Mouse (Mus musculus) frontal cortex, adult (tissue): ENCODE data around the gene Prkcz.

Source experiments
- ATAC-seq: cut with Nextera tagmentation; 2 replicates; pipeline ENCODE4 v1.9.2; 2017; ENCODE audit warnings: mild to moderate bottlenecking, moderate library complexity, mixed read lengths; ENCODE audit not compliant: low TSS enrichment

The Prkcz gene

DNA sequence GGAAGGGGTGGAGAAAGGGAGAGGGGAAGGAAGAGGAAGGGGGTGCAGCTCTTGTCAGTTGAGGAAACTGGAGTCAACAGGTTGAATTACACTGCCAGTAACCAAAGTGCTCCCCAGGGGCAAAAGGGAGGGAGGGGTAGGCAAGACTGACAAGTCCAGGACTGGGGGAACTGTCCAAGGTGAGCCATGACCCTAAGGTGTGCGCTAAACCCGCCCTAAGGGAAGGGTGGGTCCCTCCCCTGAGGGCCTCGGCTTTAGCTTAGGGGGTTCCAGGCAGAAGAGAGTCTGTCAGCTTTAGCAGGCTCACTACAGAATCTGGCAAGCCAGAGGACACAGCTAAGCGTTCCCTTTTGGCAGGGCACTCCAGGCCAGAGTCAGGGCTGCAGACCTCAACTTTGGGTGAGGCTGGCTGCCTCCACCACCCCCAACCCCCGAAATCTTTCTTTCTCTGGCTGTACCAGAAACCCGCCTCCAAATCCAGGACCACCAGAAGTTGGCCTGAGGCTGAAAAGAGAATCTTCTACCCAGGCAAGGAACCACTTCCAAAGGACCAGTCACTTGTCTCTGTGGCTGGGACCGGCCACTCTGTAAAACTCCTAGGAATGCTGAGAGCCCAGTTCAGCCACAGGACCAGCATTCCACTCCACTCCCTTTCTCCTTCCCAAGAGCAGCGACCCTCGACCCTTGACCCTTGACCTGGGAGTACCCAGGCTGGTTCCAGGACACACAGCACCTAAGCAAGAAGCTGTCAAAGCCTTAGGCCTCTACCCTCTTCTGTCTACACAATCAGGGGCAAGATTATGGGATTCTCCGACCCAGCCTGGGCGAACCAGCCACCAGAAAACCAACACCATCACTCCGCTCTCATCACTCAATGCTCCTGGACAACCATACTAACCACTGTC lies 1.3 kb downstream of the Prkcz start:
- no peak for ATAC-seq

DNA sequence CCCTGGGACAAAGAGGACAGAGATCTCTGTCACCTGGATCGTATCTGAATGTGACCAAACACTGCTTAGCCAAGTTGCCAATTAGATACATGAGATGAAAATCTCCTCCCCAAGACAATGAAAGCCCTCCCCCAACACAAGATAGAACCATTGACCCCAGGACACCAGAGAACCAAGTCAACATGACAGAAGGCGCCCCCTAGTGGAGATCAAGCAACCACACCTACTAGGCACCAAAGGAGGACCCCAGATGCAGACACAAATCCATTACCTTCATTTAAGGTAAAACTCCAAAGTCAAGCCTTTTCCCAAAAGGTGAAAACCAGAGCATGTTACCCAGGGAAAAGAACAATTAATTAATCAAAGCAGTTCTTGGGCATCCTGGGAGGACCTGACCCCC lies 3.6 kb downstream of the Prkcz start:
- ATAC-seq: no peak

DNA sequence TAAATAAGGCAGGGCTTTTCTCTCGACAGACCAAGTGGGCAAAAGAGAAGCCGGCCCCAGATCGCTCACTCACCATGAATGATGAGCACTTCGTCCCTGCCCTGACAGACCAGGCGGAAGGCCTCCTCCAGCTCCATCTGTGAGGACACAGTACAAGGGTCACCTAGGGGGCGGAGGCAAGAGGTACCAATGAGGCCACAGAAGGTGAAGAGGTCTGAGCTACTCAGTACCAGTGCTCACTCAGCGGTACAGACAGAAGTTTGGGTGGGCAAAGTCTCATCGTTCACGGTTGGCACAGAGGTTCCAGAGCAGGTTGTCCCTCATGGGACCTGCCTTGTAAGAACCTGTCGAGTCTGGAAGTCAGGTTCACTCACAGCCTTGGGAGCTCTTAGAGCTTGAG lies 4.8 kb downstream of the Prkcz start:
- ATAC-seq: no peak

DNA sequence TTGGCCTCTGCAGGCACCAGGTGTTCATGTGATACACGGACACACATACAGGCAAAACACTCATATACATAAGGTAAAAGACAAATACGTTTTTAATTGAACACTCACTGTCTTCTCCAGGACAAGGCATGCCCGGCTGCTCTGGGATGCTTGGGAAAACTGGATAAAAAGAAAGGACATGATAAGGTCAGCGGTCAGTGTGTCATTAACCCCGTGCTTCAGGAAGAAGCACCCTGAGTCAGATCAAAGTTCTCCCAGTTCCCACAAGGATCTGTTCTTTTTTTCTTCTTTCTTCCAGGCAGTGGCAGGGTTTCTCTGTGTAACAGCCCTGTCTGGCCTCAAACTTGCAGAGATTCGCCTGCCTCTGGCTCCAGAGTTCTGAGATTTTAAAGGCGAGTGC lies 6.6 kb downstream of the Prkcz start:
- no peak for ATAC-seq

DNA sequence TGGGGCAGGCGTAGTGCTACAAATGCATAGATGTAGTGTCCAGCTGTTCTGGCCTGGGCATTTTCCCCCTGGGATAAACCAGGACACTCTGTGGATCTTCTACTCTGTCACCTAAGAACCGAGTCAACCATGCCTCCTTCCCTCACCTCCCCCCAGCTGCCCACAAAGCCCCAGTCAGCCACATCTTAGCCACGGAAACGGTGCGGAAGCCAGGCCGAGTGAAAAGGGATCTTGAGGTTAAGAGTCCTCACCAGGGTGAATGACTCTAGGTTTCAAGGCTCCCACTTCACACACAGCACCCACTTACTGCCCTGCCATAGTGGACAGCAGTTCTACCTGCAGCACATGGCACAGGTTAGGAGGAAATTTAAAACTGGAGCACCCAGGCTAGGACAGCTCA lies 7.1 kb downstream of the Prkcz start:
- ATAC-seq: no peak

DNA sequence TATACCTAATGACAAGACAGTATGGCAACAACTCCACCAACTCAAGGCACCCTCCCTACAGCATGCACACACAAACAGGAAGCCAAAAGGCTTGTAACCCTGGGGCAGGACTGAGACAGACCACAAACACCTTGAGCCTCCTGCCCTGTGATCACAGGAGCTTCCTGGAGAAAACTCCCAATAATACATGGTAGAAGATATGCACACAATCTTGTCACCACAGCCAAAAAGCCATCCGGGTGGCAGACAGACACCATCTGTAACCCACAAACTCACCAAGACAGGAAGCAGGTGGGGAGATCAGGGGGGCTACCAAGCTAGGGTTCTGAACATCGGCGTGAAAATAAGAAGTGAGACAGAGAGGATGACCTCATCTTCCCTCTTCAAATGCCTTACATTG lies 8.6 kb downstream of the Prkcz start:
- ATAC-seq: no peak

DNA sequence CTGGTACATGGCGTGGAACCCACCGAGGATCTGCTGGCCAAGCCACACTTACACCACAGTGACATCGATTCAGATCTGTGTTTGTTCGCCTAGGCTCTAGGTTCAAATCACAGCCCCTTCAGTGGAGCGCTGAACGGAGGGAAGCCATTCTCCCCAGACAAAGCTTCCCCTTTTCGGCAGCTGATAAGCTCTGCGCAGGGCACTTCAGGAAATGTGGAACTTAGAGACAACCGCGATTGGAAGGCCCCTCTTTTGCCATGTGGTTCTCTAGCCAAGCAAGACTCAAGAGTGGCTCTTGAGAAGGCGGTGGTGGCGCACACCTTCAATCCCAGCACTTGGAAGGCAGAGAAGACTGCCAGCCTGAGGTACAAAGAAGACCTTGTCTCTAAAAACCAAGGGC lies 14.8 kb downstream of the Prkcz start:
- ATAC-seq: no peak

DNA sequence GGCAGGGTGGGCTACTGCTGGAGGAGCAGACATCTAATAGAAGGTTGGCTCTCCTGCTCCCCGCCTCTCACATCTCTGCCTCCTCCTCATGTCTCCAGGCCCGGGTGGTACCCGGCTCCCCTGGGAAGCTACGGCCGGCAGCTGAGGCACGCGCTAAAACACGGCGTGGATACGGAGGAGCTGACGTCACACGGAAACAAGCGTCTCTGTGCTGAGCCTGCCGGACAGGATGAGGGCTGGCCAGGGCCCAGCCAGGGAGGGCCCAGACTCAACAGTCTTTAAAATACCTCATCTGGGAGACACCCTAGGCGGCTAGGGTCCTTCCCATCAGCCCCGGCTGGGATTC lies 15.6 kb downstream of the Prkcz start:
- ATAC-seq: peak; percentile 89

DNA sequence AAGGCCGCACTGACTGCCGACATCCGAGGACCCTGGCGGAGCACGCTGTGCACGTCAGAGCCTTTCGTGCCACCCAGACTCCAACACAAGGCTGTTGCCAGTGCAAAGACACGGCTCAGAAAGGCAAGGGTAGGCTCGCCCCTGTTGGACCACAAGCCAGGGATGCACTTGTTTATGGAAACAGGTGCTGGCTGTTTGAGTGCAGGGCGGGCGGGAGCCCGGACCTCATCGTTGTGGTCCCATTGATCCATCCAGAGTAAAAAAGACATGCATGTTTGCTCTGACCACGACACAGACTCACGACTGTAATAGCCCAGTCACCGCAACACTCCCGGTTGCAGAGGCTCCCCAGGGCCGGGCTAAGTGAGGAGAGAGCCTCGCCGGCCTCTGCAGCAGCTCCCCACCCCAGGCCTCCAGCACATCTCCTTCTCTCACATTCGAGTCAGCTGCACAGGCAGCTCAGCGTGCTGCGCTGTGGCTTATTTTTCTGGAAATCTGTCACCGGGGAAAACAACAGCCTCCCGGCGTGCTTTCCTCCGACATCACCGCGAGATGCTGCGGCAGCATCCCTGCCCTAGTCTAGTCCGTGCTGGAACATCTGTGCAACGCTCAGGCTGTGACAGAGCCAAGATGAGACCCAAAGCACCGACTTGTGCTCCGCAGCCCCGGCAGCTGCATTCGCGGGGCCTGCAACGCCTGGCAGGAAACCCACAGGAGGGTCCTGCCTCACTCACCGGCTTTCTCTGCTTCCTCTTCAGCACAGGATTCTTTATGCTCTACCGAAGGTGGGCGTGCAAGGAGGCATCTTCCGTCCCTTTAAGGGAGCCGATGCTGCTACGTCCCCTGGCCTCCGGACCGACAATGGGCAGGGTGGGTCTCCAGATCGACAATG lies 16.2 kb downstream of the Prkcz start:
- peak; percentile 30 for ATAC-seq

DNA sequence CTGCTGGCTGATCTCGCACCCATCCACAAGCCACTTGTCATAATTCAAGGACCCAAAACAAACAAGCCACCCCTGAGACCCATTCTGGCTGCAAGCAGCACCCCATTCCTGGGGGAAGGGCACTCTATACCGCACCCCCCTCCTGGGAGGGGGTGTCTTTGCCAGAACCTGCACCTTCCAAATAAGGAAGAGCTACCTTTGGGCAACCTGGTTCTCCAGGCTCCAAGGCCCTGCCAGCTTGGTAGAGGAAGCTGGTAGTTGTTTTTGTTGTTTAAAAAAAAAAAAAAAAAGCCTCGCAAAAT lies 16.9 kb downstream of the Prkcz start:
- no peak for ATAC-seq

DNA sequence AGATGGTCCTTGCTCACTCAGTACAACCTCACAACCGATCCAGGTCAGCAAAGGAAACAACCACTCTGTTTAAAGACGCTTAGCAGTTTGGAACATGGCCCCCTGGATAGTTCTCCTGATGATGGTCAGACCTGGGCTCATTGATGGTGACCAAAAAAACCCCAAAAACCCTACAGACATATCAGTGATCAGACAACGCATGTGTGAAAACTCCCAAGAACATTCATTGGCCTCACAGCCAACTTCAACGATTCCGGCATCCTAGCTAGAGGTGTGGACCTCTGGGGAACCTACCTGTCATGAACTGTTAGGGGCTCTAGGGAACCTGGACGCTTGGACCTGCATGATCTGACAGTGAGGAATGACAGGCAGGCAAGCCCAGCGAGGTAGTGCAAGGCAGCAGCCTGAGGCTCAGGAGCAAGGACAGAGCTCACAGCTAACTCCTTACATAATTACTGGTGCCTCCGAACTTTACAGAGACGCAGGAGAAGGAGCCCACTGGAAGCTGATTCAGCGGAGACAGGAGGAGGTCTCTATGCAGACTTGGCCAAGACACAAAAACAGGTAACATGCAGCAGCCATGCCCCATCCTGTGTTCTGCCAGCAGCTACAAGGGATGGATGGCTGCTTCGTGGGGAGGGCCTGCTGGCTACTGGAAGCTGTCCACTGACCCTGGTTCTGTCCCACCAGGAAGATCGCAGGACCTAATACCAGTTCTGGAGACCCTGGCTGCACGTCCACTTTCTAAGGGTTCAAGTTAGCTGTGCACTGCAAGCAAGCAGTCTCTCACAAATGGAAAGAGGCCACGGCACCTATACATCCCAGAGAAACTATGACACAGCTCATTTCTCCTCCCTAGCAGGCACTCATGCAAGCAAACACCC lies 17.5 kb downstream of the Prkcz start:
- peak; percentile 22; the same call in 1 of the 2 replicates for ATAC-seq

DNA sequence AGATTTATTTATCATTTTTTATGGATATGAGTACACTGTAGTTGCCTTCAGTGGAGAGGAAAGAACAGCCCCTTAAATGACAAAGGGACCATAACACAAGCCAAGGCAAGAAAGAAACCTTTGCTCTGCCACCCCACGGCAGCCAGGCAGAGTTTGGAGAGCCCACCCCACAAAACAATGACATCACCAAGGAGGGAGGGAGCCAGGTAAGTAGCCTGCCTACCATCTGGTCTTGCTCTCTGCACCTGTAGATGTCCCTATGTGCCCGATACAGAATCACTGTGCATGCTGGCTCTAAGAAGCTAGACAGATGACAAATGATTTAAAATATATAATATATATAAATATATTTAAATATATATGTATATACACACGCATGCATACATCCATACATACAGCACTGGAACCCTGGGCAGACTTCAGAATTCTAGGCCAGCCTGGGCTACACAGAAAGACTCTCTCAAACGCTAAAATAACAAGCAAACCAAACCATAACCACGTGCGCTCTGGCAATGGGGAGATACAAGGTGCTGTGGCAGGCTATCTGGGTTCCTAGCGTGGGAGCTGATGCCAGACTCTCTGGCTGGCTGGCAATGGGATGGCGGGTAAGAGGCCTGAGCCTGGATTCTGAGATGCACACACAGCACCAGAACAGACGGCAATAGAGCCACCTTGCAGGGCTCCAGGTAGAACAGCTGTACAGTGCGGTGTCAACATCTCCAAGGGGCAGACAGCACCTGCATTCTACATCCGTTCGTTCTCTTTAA lies 24.7 kb downstream of the Prkcz start:
- ATAC-seq: no peak

DNA sequence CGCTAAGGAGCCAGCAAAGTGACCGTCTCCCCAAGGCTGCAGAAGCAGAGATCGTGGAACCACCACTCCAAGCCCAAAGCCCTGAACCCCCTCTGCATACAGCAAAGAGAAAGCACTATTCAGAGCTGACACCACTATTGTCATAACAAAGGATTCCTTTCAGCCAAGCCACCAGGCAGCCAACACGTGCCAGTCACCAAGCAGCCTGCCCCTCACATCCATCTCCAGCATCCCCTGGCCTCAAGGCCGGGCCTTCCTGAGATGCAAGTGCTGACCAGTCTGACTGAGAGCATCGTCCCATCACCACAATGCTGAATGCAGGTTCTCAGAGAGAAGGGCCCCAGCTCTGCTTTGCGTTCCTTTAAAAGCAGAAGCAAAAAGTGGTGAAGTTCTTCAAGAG lies 28.9 kb downstream of the Prkcz start:
- peak; percentile 21; the same call in 1 of the 2 replicates for ATAC-seq

DNA sequence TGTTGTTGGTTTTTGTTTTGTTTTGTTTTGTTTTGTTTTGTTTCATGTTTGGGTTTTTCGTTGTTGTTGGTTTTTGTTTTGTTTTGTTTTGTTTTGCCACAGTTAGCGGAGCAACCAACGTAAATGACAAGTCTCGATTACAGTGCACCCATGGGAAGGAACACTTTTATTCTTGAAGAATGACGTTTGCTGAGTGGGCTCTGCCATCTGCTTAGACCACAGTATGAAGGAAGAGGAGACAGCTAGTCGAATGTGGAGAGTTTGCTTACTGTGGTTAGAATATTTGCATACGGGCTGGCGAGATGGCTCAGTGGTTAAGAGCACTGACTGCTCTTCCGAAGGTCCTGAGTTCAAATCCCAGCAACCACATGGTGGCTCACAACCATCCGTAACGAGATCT lies 32.8 kb downstream of the Prkcz start:
- peak; percentile 71; the same call in 1 of the 2 replicates for ATAC-seq

DNA sequence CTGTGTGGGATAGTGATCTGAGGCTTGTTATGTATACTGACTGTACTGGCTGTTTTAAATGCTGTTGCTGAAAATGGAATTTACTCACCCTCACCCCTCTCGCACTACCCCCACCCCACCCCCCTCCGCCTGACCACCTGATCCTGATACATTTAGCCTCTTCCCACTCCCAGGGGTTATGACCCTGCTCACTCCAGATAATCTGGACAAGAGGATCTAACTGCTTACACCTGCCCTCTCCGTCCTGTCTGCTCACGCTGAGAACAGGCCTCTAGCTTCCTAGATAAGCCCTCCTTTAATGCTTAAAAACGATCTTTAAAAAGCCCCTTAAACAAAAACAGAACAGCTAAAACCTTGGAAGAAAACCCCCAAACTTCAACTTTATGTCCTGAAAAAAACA lies 35.4 kb downstream of the Prkcz start:
- no peak for ATAC-seq

DNA sequence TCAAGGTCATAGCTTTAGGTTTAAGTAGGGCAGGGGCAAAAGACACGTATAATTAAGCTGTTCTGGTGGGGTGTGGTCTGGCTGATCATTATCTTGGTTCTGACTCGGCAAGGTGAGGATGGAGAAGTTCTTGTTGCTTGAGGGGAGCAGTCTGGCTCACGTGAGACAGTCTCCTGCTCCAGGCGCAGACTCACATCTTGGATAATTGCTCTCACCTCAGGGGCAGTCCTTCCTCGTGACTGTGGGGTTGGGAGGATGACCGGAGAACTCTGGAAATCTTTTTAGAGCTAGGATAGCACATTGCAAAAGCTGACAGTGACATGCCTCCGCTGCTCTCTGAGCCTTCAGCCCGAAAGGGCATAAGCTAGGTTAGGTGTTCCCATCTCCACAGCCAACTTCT lies 36.6 kb downstream of the Prkcz start:
- ATAC-seq: no peak

DNA sequence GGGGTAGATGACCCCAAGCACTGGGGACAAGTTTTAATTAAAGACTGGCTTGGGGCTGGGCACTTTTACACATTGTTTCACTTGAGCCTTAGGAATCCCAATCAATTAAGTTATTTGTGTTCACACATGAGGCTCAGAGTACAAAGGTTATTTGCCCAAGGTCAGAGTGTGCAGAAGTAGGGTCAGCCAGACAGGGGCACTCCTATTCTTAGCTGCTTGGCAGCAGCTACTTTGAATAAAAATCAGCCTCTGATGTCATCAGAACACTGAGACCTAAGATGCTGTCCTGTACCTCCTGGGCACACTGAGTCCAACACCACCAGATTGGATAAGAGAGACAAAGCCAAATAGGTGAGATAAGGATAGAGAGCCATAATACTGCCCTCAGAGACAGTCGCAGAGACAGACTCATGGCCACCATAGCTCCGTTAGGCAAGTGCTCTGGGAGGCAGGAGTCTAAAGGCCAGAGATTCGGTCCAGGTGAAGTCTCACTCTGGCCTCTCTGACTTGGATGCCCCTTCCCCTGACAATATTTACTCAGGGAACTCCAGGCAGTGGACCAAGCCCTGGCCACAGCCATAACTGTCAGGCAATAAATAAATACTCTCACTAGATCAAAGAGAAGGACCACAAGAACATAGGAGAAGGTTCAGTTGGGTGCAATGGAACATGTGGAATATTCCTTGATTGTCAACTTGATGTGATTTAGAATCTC lies 37.9 kb downstream of the Prkcz start:
- ATAC-seq: no peak

DNA sequence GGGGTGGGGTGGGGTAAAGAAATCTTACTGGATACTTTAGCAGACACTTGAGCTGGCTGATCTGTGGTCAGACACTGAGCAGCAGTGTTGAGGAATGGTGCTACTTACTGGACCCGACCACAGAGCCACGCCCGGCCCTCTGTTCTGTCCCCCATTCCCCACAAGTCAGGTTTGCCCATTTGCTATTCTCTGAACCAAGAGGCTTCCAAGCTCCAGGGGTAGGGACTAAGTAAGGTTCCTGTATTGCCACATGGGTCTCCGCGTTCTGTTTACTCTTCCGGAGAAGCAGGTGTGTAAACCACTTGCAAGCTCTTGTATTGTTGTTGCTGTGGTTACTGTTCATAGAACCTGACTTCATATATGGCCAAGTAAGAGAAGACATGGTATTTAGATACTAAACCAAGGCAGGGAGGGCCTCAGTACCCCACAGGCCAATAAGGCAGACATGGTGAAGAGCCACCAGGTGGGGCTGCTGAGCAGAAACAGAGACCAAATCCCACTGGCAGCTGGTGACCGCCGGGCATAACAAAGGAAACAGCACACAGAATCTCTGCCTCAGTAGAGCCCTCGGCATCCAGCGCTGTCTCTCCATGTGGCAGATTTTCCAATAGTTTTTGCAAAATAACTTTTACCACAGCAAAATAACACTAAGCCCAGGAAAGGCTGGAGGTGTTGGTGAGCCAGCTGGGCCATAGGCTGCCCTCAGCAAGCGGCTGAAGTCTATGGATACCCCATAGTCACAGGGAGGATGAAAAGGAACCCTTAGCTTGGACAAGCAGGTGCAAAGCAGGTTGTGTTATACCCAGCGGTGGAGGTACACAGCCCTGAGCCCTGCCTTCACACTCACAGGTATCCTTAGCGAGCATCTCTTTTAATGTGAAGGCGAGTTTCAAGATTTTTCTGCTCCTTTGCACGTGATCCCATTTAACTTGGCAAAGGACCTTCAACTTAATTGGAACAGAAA lies 40.6 kb downstream of the Prkcz start:
- peak; percentile 67 for ATAC-seq

DNA sequence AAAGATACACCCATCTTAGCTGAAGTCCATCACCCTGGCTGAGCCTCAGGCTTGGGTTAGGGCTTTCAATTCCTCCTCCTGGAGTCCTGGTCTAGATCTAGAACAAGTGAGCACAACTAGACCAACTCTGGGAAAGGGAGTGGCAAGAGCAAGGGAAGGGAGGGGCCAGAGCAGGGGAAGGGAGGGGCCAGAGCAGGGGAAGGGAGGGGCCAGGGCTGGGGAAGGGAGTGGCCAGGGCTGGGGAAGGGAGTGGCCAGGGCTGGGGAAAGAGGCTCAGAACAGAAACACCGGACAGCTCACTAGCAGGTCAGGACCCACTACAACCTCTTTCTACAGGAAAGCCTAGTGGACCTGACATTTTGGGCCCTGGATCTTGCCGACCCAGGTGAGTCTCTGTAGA lies 42.9 kb downstream of the Prkcz start:
- ATAC-seq: no peak

DNA sequence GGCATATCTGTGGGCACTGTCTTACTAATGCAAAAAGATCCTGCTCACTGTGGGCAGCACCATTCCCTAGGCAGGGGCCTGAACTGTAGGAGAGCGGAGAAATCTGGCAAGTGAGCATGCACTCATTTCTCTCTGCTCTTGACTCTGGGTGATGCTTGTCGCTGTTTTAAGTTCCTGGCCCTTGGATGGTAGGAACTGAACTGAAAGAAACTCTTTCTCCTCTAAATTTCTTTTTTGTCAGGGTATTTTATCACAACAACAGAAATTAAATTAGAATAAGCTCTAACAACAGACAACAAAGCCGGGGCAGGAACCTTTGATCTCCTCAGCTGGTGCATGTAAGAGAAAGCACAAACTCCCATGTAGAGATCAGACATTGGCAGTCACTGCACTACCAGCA lies 46.1 kb downstream of the Prkcz start:
- ATAC-seq: no peak
